ENCODE assay signal across 8 mouse cellular contexts in the genomic region with DNA sequence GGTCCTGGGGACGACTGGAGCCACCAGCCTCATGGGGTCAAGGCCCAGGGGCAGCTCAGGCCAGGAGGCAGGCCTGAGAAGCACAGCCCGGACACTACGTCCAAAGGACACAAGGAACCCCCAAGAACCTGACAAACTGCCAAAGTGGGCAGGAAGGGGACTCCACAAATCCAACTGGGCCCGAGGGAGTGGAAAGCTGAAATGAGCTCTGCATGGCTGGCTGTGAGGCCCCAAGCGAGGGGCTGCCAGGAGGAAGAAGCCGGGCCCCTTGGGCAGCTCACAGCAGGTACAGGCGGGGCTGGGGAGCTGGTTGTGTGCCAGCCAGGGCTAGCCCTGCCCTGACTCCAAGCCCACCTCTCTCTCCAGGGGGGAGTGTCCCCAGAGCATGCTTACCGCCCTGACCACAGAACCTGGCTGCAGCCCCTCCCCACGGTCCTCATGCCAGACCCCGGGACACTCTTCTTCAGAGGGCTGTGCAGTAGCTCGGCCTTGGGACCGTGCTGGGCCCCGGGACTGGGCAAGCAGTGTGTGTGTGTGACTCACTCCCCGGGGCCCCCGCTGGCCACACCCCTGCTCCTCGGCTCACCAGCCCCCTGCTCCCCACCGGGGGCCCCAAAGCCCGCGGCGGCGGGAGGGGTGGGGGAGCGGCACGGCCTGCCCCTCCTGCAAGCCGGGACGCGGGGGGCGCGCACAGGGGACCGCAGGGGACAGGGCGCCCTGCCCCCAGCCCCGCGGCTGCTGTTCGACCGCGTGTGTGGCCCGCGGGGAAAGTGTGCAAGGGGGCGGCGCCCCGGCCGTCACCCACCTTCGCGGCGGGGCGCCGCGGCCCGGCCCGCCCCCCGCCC. TPM values are rescaled to one million over a fixed set of nuclear protein-coding genes. Genes with fewer than 3 reads are reported as not detected.
DNase-seq lines count a peak whose midpoint lies in the region; ATAC-seq lines count a peak whose summit lies in the region.

No protein-coding gene starts in this region.

- H3K36me3 ChIP-seq in heart, embryonic 15.5 days: peaks cover 10% of the 10 kb centered on the region; the same call in 1 of the 2 replicates

- peak; percentile 18 for DNase-seq in right cerebral cortex, postnatal 25 days
- no peak for DNase-seq in right cerebral cortex, postnatal 36 days (ENCODE audit: low spot score in 2 of 2)
- DNase-seq in c-Kit-positive CD71-positive TER-119-positive erythroid progenitor cells, embryonic 14.5 days (ENCODE audit: low spot score): peak; percentile 55
- peak; percentile 83 for DNase-seq in kidney, postnatal 14 days
- DNase-seq in spleen, postnatal 4 days (ENCODE audit: low spot score in 2 of 2): peak; percentile 33 to 71
- no peak for DNase-seq in frontal cortex, postnatal 36 days (ENCODE audit: low spot score in 2 of 2)

- peak overlapping the region; percentile 91 for H3K27ac ChIP-seq in heart, embryonic 15.5 days

- peak overlapping the region; percentile 91 for H3K4me2 ChIP-seq in heart, embryonic 15.5 days

- H3K27me3 ChIP-seq in heart, embryonic 15.5 days: no peaks in the 10 kb centered on the region

- peaks cover 37% of the 10 kb centered on the region for H3K4me1 ChIP-seq in heart, embryonic 15.5 days (replicated peaks)

- peak overlapping the region; percentile 75 for H3K9ac ChIP-seq in heart, embryonic 15.5 days

- H3K9me3 ChIP-seq in heart, embryonic 15.5 days (replicated peaks): no peaks in the 10 kb centered on the region

- 4% methylated on average over 32 of the region's 50 CpGs for WGBS in heart, embryonic 15.5 days

- ATAC-seq in heart, embryonic 15.5 days (replicated peaks; ENCODE audit: insufficient number of reproducible peaks, insufficient read depth, low FRiP score, low read depth): peak; percentile 81
- ATAC-seq in megakaryocyte, adult 5-6 weeks (ENCODE audit: poor library complexity, severe bottlenecking): 0 out of 2 replicates have a peak, but pooled peaks have one; percentile 15

- peak overlapping the region; percentile 67 for H3K4me3 ChIP-seq in heart, embryonic 15.5 days

RNA-seq across cellular contexts. Expression of gene Prdm11, which starts 31.7 kb away (rescaled TPM):
- polyA plus RNA-seq in heart, embryonic 15.5 days (2015; fragmentation: Nextera tagmentation; extraction: Ambion mirVana): 4.7 and 5.7 TPM in 2 replicates
- 0.85 and 2.1 TPM in 2 replicates for total RNA-seq in megakaryocyte, adult 5-6 weeks (2015)
- 2.1 TPM in 2 replicates for total RNA-seq in megakaryocyte, adult 5-6 weeks (2017)

Comparison
In these comparisons a context has a peak if more than half of its experiments do, and no peak if none do; other contexts are left out.
1. DNase-seq: peak in right cerebral cortex, postnatal 25 days (single experiment), c-Kit-positive CD71-positive TER-119-positive erythroid progenitor cells, embryonic 14.5 days (single experiment), kidney, postnatal 14 days (single experiment) and spleen, postnatal 4 days (2 of 2); none in right cerebral cortex, postnatal 36 days (0 of 2) and frontal cortex, postnatal 36 days (0 of 2).